Mouse (Mus musculus): ENCODE results near the gene Rpain. TPM values are rescaled to one million over a fixed set of nuclear protein-coding genes. Genes with fewer than 3 reads are reported as not detected.

Gene Rpain
- polyA plus RNA-seq, 1 experiment: 49.5 TPM

- Histone ChIP-seq H3K9ac (ENCODE audit: low read depth, poor library complexity, severe bottlenecking) (peak within 1 kb of the TSS; percentile 95), H3K27me3 (ENCODE audit: control insufficient read depth, insufficient read depth, low read length, poor library complexity, severe bottlenecking) (no peaks in the 10 kb centered on the region), H3K36me3 (ENCODE audit: control insufficient read depth, insufficient read depth, low read length, poor library complexity, severe bottlenecking) (peaks cover 22% of the 10 kb centered on the region), H3K9me3 (replicated peaks; ENCODE audit: control insufficient read depth, insufficient read depth, low read length, poor library complexity, severe bottlenecking) (no peaks in the 10 kb centered on the region), H3K4me3 (ENCODE audit: low read depth, low read length) (peak within 1 kb of the TSS; percentile 84), H3K4me1 (ENCODE audit: control insufficient read depth, insufficient read depth, low read length) (no peaks in the 10 kb centered on the region), H3K27ac (ENCODE audit: insufficient read depth, low read length) (no peak within 1 kb of the TSS)
- TF ChIP-seq CTCF (IDR thresholded peaks at IDR 0.05; ENCODE audit: low read depth, low read length): no peak
- 0 out of 2 replicates have a peak, but pooled peaks have one; percentile 26 for TF ChIP-seq EP300 (IDR thresholded peaks at IDR 0.05; ENCODE audit: insufficient read depth, low read depth, low read length)
Measured at GRCm38 (mm10) chr11:71004316-71004773, 34.3 kb downstream of the Rpain start, which contains the start of gene Dhx33. Gene Dhx33, minus strand, starts transcription at chr11:71004437.

- no peaks in the 10 kb centered on the region for H3K4me1 ChIP-seq (ENCODE audit: control insufficient read depth, insufficient read depth, low read length)
- peaks cover 22% of the 10 kb centered on the region for H3K36me3 ChIP-seq (ENCODE audit: control insufficient read depth, insufficient read depth, low read length, poor library complexity, severe bottlenecking)
- no peak overlapping the region for H3K4me3 ChIP-seq (ENCODE audit: low read depth, low read length)
- H3K27me3 ChIP-seq (ENCODE audit: control insufficient read depth, insufficient read depth, low read length, poor library complexity, severe bottlenecking): no peaks in the 10 kb centered on the region
- H3K27ac ChIP-seq (ENCODE audit: insufficient read depth, low read length): no peak overlapping the region
- H3K9me3 ChIP-seq (replicated peaks; ENCODE audit: control insufficient read depth, insufficient read depth, low read length, poor library complexity, severe bottlenecking): no peaks in the 10 kb centered on the region
- TF ChIP-seq CTCF (IDR thresholded peaks at IDR 0.05; ENCODE audit: low read depth, low read length) (no peak), EP300 (IDR thresholded peaks at IDR 0.05; ENCODE audit: insufficient read depth, low read depth, low read length) (no peak), POLR2A (IDR thresholded peaks at IDR 0.05; ENCODE audit: insufficient read depth, low read length) (no peak)
- H3K9ac ChIP-seq (ENCODE audit: low read depth, poor library complexity, severe bottlenecking): no peak overlapping the region
Measured at GRCm38 (mm10) chr11:71005046-71005445, 35.0 kb downstream of the Rpain start.

GRCm38 (mm10) chr11:71007026-71007425 is 37.0 kb downstream of the Rpain start:
- no peaks in the 10 kb centered on the region for H3K9me3 ChIP-seq (replicated peaks; ENCODE audit: control insufficient read depth, insufficient read depth, low read length, poor library complexity, severe bottlenecking)
- H3K27me3 ChIP-seq (ENCODE audit: control insufficient read depth, insufficient read depth, low read length, poor library complexity, severe bottlenecking): no peaks in the 10 kb centered on the region
- no peak overlapping the region for H3K4me3 ChIP-seq (ENCODE audit: low read depth, low read length)
- no peak for TF ChIP-seq EP300 (IDR thresholded peaks at IDR 0.05; ENCODE audit: insufficient read depth, low read depth, low read length)
- no peak for TF ChIP-seq CTCF (IDR thresholded peaks at IDR 0.05; ENCODE audit: low read depth, low read length)
- no peak for TF ChIP-seq POLR2A (IDR thresholded peaks at IDR 0.05; ENCODE audit: insufficient read depth, low read length)
- no peak overlapping the region for H3K27ac ChIP-seq (ENCODE audit: insufficient read depth, low read length)
- H3K4me1 ChIP-seq (ENCODE audit: control insufficient read depth, insufficient read depth, low read length): no peaks in the 10 kb centered on the region
- no peak overlapping the region for H3K9ac ChIP-seq (ENCODE audit: low read depth, poor library complexity, severe bottlenecking)
- H3K36me3 ChIP-seq (ENCODE audit: control insufficient read depth, insufficient read depth, low read length, poor library complexity, severe bottlenecking): peaks cover 27% of the 10 kb centered on the region

DNA sequence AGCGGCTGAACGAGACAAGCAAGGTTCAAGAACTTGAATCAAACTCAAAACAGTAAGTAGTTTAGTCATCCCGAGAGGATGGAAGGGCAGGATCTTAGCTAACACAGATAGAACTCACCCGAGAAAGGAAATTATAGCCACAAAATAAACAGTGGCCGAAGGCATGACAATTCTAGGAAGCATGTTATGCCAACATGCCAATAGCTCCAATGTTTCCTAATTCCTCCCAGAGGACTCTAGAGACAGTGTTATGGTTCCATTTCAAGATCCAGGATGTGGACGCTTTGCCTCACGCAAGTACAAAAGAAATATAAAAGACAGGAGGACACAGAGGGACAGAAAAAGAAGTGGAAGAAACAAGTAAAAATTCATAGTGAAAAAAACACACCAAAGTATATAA is 37.8 kb downstream of the Rpain start:
- H3K9me3 ChIP-seq (replicated peaks; ENCODE audit: control insufficient read depth, insufficient read depth, low read length, poor library complexity, severe bottlenecking): no peaks in the 10 kb centered on the region
- H3K4me1 ChIP-seq (ENCODE audit: control insufficient read depth, insufficient read depth, low read length): no peaks in the 10 kb centered on the region
- TF ChIP-seq CTCF (IDR thresholded peaks at IDR 0.05; ENCODE audit: low read depth, low read length): no peak
- TF ChIP-seq EP300 (IDR thresholded peaks at IDR 0.05; ENCODE audit: insufficient read depth, low read depth, low read length): no peak
- no peak for TF ChIP-seq POLR2A (IDR thresholded peaks at IDR 0.05; ENCODE audit: insufficient read depth, low read length)
- no peak overlapping the region for H3K4me3 ChIP-seq (ENCODE audit: low read depth, low read length)
- no peak overlapping the region for H3K9ac ChIP-seq (ENCODE audit: low read depth, poor library complexity, severe bottlenecking)
- H3K27me3 ChIP-seq (ENCODE audit: control insufficient read depth, insufficient read depth, low read length, poor library complexity, severe bottlenecking): no peaks in the 10 kb centered on the region
- peaks cover 33% of the 10 kb centered on the region for H3K36me3 ChIP-seq (ENCODE audit: control insufficient read depth, insufficient read depth, low read length, poor library complexity, severe bottlenecking)
- no peak overlapping the region for H3K27ac ChIP-seq (ENCODE audit: insufficient read depth, low read length)

GRCm38 (mm10) chr11:71008321-71008720 is 38.3 kb downstream of the Rpain start:
- no peaks in the 10 kb centered on the region for H3K9me3 ChIP-seq (replicated peaks; ENCODE audit: control insufficient read depth, insufficient read depth, low read length, poor library complexity, severe bottlenecking)
- no peak overlapping the region for H3K9ac ChIP-seq (ENCODE audit: low read depth, poor library complexity, severe bottlenecking)
- TF ChIP-seq EP300 (IDR thresholded peaks at IDR 0.05; ENCODE audit: insufficient read depth, low read depth, low read length) (no peak), POLR2A (IDR thresholded peaks at IDR 0.05; ENCODE audit: insufficient read depth, low read length) (no peak), CTCF (IDR thresholded peaks at IDR 0.05; ENCODE audit: low read depth, low read length) (no peak)
- no peak overlapping the region for H3K4me3 ChIP-seq (ENCODE audit: low read depth, low read length)
- no peak overlapping the region for H3K27ac ChIP-seq (ENCODE audit: insufficient read depth, low read length)
- no peaks in the 10 kb centered on the region for H3K27me3 ChIP-seq (ENCODE audit: control insufficient read depth, insufficient read depth, low read length, poor library complexity, severe bottlenecking)
- peaks cover 34% of the 10 kb centered on the region for H3K36me3 ChIP-seq (ENCODE audit: control insufficient read depth, insufficient read depth, low read length, poor library complexity, severe bottlenecking)
- no peaks in the 10 kb centered on the region for H3K4me1 ChIP-seq (ENCODE audit: control insufficient read depth, insufficient read depth, low read length)

DNA sequence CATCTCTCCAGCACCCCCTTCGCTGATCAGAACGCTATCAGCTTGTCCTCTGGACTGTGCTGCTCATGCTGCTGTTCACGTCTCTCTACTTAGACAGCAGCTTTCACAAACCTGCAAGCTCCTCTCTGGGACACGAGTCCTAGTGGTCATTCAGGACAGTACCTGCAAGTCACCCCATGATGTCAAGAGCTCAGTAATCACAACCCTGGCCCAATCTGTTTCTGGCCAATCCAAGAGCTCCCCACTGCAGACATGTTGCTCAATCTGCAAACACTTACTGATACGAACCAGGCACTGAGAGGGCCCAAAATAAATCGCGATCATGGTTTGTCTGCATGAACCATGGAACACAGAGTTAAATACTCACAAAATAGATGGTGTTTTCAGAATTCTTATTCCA is 42.7 kb downstream of the Rpain start:
- TF ChIP-seq EP300 (IDR thresholded peaks at IDR 0.05; ENCODE audit: insufficient read depth, low read depth, low read length): no peak
- no peak for TF ChIP-seq POLR2A (IDR thresholded peaks at IDR 0.05; ENCODE audit: insufficient read depth, low read length)
- no peak for TF ChIP-seq CTCF (IDR thresholded peaks at IDR 0.05; ENCODE audit: low read depth, low read length)

More for the DNA sequence above, 42.7 kb downstream of the Rpain start:
- Histone ChIP-seq H3K9ac (ENCODE audit: low read depth, poor library complexity, severe bottlenecking) (no peak overlapping the region), H3K27ac (ENCODE audit: insufficient read depth, low read length) (no peak overlapping the region), H3K4me1 (ENCODE audit: control insufficient read depth, insufficient read depth, low read length) (no peaks in the 10 kb centered on the region), H3K9me3 (replicated peaks; ENCODE audit: control insufficient read depth, insufficient read depth, low read length, poor library complexity, severe bottlenecking) (no peaks in the 10 kb centered on the region), H3K4me3 (ENCODE audit: low read depth, low read length) (no peak overlapping the region), H3K36me3 (ENCODE audit: control insufficient read depth, insufficient read depth, low read length, poor library complexity, severe bottlenecking) (peaks cover 45% of the 10 kb centered on the region), H3K27me3 (ENCODE audit: control insufficient read depth, insufficient read depth, low read length, poor library complexity, severe bottlenecking) (no peaks in the 10 kb centered on the region)

All from ES-Bruce4 (cell line).